Mouse (Mus musculus) regulatory T cell (primary cell): ENCODE measurements around the gene Capn13.

ENCODE experiments used
- in situ Hi-C: fragments of 300-600 bp; cut with MboI, MseI; formaldehyde crosslinking; loops from one replicate; pipeline ENCODE4 v1.15.1; 2025; ENCODE audit warnings: high pct_unique_total_duplicates

Capn13 gene

GRCm38 (mm10) chr17:73282702-73283101 is 118.0 kb downstream of the Capn13 start:
- in situ Hi-C loops: loop anchor here (25.0 kb wide), 1 partner anchor 420 kb away; no protein-coding TSS in a partner anchor

GRCm38 (mm10) chr17:73277770-73278169 is 122.9 kb downstream of the Capn13 start:
- in situ Hi-C loops: loop anchor here (25.0 kb wide), 1 partner anchor 415 kb away; no protein-coding TSS in a partner anchor

GRCm38 (mm10) chr17:73275066-73275465 is 125.6 kb downstream of the Capn13 start:
- in situ Hi-C loops: loop anchor here (25.0 kb wide), 1 partner anchor 413 kb away; no protein-coding TSS in a partner anchor

- in situ Hi-C loops: loop anchor here (25.0 kb wide), 1 partner anchor 1712 kb away; the partner anchor contains the start of gene Spdya
These were observed 126.9 kb downstream of the Capn13 start for GRCm38 (mm10) chr17:73273809-73274208.

GRCm38 (mm10) chr17:73271797-73272600 is 128.7 kb downstream of the Capn13 start:
- in situ Hi-C loops: loop anchor here (25.0 kb wide), 1 partner anchor 1710 kb away; the partner anchor contains the start of gene Spdya

GRCm38 (mm10) chr17:73270871-73271796 is 129.5 kb downstream of the Capn13 start:
- in situ Hi-C loops: loop anchor here (25.0 kb wide), 1 partner anchor 1709 kb away; the partner anchor contains the start of gene Spdya

- in situ Hi-C loops: loop anchor here (25.0 kb wide), 1 partner anchor 1701 kb away; the partner anchor contains the start of gene Spdya
These were observed 137.6 kb downstream of the Capn13 start for GRCm38 (mm10) chr17:73263077-73263501.

GRCm38 (mm10) chr17:73262558-73262957 is 138.1 kb downstream of the Capn13 start:
- in situ Hi-C loops: loop anchor here (25.0 kb wide), 1 partner anchor 1700 kb away; the partner anchor contains the start of gene Spdya

GRCm38 (mm10) chr17:73259258-73259657 is 141.4 kb downstream of the Capn13 start:
- in situ Hi-C loops: loop anchor here (25.0 kb wide), 1 partner anchor 1697 kb away; the partner anchor contains the start of gene Spdya

- in situ Hi-C loops: loop anchor here (25.0 kb wide), 1 partner anchor 1696 kb away; the partner anchor contains the start of gene Spdya
These were observed 142.0 kb downstream of the Capn13 start for GRCm38 (mm10) chr17:73258620-73259019.
